Mouse (Mus musculus) lung, postnatal 0 days (tissue): ENCODE measurements at regions not wholly inside any gene's neighbourhood (a gene's known extent, or its start where the extent isn't known, plus 50 kb on each side); places are given as distances from the start of the nearest gene placed in this dataset.

Experiments
- ATAC-seq: fragments of 200-750 bp; cut with Nextera tagmentation; 2 replicates; pipeline ENCODE4 v1.8.0; 2017; ENCODE audit warnings: moderate library complexity
- DNase-seq: peaks from one replicate; pipeline ENCODE4 v3.0.0-alpha.2; 2016; ENCODE audit warnings: low spot score
- H3K27ac ChIP-seq: fragments of 300-500 bp; sonication (generic); 2 replicates; pipeline ENCODE4 v1.5.1; 2014; ENCODE audit warnings: antibody characterized with exemption, mild to moderate bottlenecking, low read length, mixed read lengths
- H3K27me3 ChIP-seq: fragments of 300-500 bp; sonication (generic); replicated peaks from 2 replicates; pipeline ENCODE4 v1.6.1; 2014; ENCODE audit warnings: low read length, mixed read lengths; ENCODE audit not compliant: insufficient read depth
- H3K36me3 ChIP-seq: fragments of 300-500 bp; sonication (generic); 2 replicates; pipeline ENCODE4 v1.6.1; 2014; ENCODE audit warnings: low read length, mixed read lengths; ENCODE audit not compliant: insufficient read depth
- H3K4me1 ChIP-seq: fragments of 300-500 bp; sonication (generic); 2 replicates; pipeline ENCODE4 v1.6.1; 2014; ENCODE audit warnings: antibody characterized with exemption, low read depth, low read length, mixed read lengths; ENCODE audit not compliant: insufficient read depth
- H3K4me2 ChIP-seq: fragments of 300-500 bp; sonication (generic); replicated peaks from 2 replicates; pipeline ENCODE4 v1.6.1; 2014; ENCODE audit warnings: low read depth, mild to moderate bottlenecking, low read length, moderate library complexity, mixed read lengths
- H3K4me3 ChIP-seq: fragments of 300-500 bp; sonication (generic); 2 replicates; pipeline ENCODE4 v1.5.1; 2014; ENCODE audit warnings: low read depth, low read length
- H3K9ac ChIP-seq: fragments of 300-500 bp; sonication (generic); replicated peaks from 2 replicates; pipeline ENCODE4 v1.6.1; 2014; ENCODE audit warnings: low read depth, mild to moderate bottlenecking
- H3K9me3 ChIP-seq: fragments of 300-500 bp; sonication (generic); 2 replicates; pipeline ENCODE4 v1.6.1; 2016; ENCODE audit warnings: low read length, mixed read lengths
- CTCF ChIP-seq: IDR thresholded peaks from 2 replicates; pipeline ENCODE4 v1.5.1; 2016; ENCODE audit warnings: antibody characterized with exemption, mild to moderate bottlenecking
- EP300 ChIP-seq: IDR thresholded peaks from 2 replicates; pipeline ENCODE4 v1.6.1; 2016; ENCODE audit warnings: antibody characterized with exemption, mild to moderate bottlenecking, control low read depth
- WGBS: fragments of 180-500 bp; shearing (Covaris S2); extraction: QIAGEN DNeasy Blood & Tissue Kit; methylation state at CpG from one replicate; pipeline ENCODE4 v1.1.7; 2014; 5-methylcytosine and 5-hydroxymethylcytosine counted together

GRCm38 (mm10) chr16:86887605-86888004, 466.4 kb upstream of the N6amt1 start:
- H3K4me3 ChIP-seq = no peak overlapping the region
- no peak for DNase-seq
- 77% methylated on average over 4 of the region's 4 CpGs for WGBS
- no peak for ATAC-seq
- H3K27ac ChIP-seq = no peak overlapping the region
- no peak overlapping the region for H3K9ac ChIP-seq
- no peaks in the 10 kb centered on the region for H3K27me3 ChIP-seq
- no peaks in the 10 kb centered on the region for H3K4me1 ChIP-seq
- H3K4me2 ChIP-seq = no peak overlapping the region
- no peak for TF ChIP-seq EP300
- no peak for TF ChIP-seq CTCF
- H3K9me3 ChIP-seq = no peaks in the 10 kb centered on the region
- H3K36me3 ChIP-seq = no peaks in the 10 kb centered on the region

- no peaks in the 10 kb centered on the region for H3K36me3 ChIP-seq
- no peak for DNase-seq
- ATAC-seq = peak; percentile 21; the same call in 1 of the 2 replicates
Measured at GRCm38 (mm10) chr16:86883862-86884261, 470.1 kb upstream of the N6amt1 start.

GRCm38 (mm10) chr16:86882529-86882928, 471.5 kb upstream of the N6amt1 start:
- no peak overlapping the region for H3K4me2 ChIP-seq
- no peaks in the 10 kb centered on the region for H3K36me3 ChIP-seq
- no peak overlapping the region for H3K27ac ChIP-seq
- no peak for TF ChIP-seq EP300
- TF ChIP-seq CTCF = peak; percentile 95
- H3K27me3 ChIP-seq = no peaks in the 10 kb centered on the region
- DNase-seq (peak; percentile 83), ATAC-seq (peak; percentile 55)
- H3K4me1 ChIP-seq = no peaks in the 10 kb centered on the region
- no peaks in the 10 kb centered on the region for H3K9me3 ChIP-seq
- H3K4me3 ChIP-seq = no peak overlapping the region
- 14% methylated on average over 6 of the region's 6 CpGs for WGBS
- no peak overlapping the region for H3K9ac ChIP-seq

More at GRCm38 (mm10) chr16:86883862-86884261, 470.1 kb upstream of the N6amt1 start:
- Histone ChIP-seq H3K4me1 (no peaks in the 10 kb centered on the region), H3K4me3 (no peak overlapping the region), H3K4me2 (no peak overlapping the region), H3K9ac (no peak overlapping the region), H3K27me3 (no peaks in the 10 kb centered on the region), H3K9me3 (no peaks in the 10 kb centered on the region), H3K27ac (no peak overlapping the region)
- WGBS = 61% methylated on average over 7 of the region's 7 CpGs
- TF ChIP-seq CTCF = no peak
- peak; percentile 39 for TF ChIP-seq EP300

GRCm38 (mm10) chr16:86881583-86881982, 472.4 kb upstream of the N6amt1 start:
- Histone ChIP-seq H3K9me3 (no peaks in the 10 kb centered on the region), H3K27ac (no peak overlapping the region), H3K9ac (no peak overlapping the region), H3K4me1 (no peaks in the 10 kb centered on the region), H3K27me3 (no peaks in the 10 kb centered on the region), H3K4me2 (no peak overlapping the region), H3K4me3 (no peak overlapping the region), H3K36me3 (no peaks in the 10 kb centered on the region)
- 75% methylated on average over 5 of the region's 5 CpGs for WGBS
- no peak for DNase-seq
- TF ChIP-seq EP300 (no peak), CTCF (peak; percentile 4; the same call in 1 of the 2 replicates)
- no peak for ATAC-seq

- Histone ChIP-seq H3K4me3 (no peak overlapping the region), H3K27me3 (no peaks in the 10 kb centered on the region), H3K36me3 (no peaks in the 10 kb centered on the region), H3K27ac (no peak overlapping the region), H3K9me3 (no peaks in the 10 kb centered on the region), H3K4me2 (no peak overlapping the region), H3K4me1 (no peaks in the 10 kb centered on the region), H3K9ac (no peak overlapping the region)
- 95% methylated on average over 2 of the region's 2 CpGs for WGBS
- ATAC-seq = no peak
- TF ChIP-seq CTCF (no peak), EP300 (no peak)
- DNase-seq = no peak
Measured at GRCm38 (mm10) chr16:86860828-86861227, 493.2 kb upstream of the N6amt1 start.

GRCm38 (mm10) chr16:86855891-86856290, 498.1 kb upstream of the N6amt1 start:
- ATAC-seq = no peak
- WGBS = 66% methylated on average over 2 of the region's 2 CpGs
- no peak for TF ChIP-seq EP300
- TF ChIP-seq CTCF = no peak

GRCm38 (mm10) chr16:86855312-86855711, 498.7 kb upstream of the N6amt1 start:
- 77% methylated on average over 4 of the region's 4 CpGs for WGBS
- no peak for ATAC-seq

More at GRCm38 (mm10) chr16:86855891-86856290, 498.1 kb upstream of the N6amt1 start:
- H3K36me3 ChIP-seq = no peaks in the 10 kb centered on the region
- H3K27ac ChIP-seq = no peak overlapping the region
- no peaks in the 10 kb centered on the region for H3K27me3 ChIP-seq
- DNase-seq = no peak
- H3K4me1 ChIP-seq = no peaks in the 10 kb centered on the region
- no peak overlapping the region for H3K4me3 ChIP-seq
- no peak overlapping the region for H3K9ac ChIP-seq
- no peak overlapping the region for H3K4me2 ChIP-seq
- no peaks in the 10 kb centered on the region for H3K9me3 ChIP-seq

More at GRCm38 (mm10) chr16:86855312-86855711, 498.7 kb upstream of the N6amt1 start:
- no peak overlapping the region for H3K9ac ChIP-seq
- H3K4me3 ChIP-seq = no peak overlapping the region
- no peaks in the 10 kb centered on the region for H3K36me3 ChIP-seq
- H3K27me3 ChIP-seq = no peaks in the 10 kb centered on the region
- no peak overlapping the region for H3K4me2 ChIP-seq
- no peak for DNase-seq
- TF ChIP-seq EP300 = no peak
- no peaks in the 10 kb centered on the region for H3K9me3 ChIP-seq
- no peak overlapping the region for H3K27ac ChIP-seq
- no peaks in the 10 kb centered on the region for H3K4me1 ChIP-seq
